Mouse (Mus musculus): ENCODE measurements around the gene Ccdc34.

DNA sequence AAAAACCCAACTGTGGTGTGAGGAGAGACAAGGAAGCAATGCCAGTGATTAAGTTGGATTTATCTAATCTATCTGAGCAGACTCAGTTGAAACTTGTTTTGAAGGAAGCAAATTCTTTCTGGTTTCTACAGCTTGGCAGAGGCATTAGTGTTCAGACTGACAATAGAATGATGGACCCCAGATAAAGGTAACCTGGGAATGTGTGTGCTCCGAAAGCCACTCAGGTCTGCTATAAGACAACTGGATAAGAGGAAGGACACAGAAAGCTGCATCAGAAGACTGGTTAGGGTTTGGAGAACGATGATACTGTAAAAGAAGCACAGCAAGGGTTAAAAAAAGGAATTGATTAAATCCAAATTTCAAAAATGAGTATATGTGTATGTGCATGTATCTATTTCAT, 111.8 kb downstream of the Ccdc34 start:
- no peak for TF ChIP-seq POLR2A (IDR thresholded peaks at IDR 0.05; ENCODE audit: low read depth, low read length)
- TF ChIP-seq CTCF (conservative IDR thresholded peaks at IDR 0.05; ENCODE audit: insufficient read depth, insufficient read length, low read depth, low read length) = no peak
